Mouse (Mus musculus): ENCODE data around the gene Ankrd60. TPM values are rescaled to one million over a fixed set of nuclear protein-coding genes. Genes with fewer than 3 reads are reported as not detected.

Ankrd60 gene
- total RNA-seq, 2 experiments from 2014 or later = not detected

DNA sequence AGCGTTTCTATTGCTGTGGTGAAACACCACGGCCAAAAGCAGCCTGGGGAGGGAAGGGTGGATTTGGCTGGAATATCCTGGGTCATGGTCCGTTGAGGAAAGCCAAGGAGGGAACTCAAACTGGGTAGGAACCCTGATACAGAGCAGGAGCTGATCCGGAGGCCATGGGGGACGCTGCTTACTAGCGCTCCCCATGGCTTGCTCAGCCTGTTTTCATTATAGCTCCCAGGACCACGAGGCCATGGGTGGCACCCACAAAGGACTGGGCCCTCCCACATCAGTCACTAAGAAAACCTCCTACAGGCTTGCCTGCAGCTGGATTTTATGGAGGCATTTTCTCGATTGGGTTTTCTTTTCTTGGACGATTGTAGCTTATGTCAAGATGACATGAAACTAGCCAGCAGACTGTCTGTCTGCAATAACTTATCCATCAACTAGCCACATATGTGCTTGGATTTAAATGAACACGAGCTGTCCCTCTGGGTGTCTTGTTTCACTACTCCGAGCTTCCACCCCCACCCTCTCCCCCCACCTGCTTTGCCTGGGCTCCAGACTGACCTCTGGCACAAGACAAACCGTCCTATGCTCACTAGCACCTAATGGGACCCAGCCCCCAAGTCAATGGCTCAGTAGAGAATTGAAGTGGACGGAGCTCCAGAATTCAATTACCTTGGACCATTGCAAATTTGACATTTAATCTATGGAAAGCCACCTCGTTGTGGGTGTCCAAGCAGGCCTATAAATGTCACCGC is 45.3 kb downstream of the Ankrd60 start:
- intact Hi-C loops (cut with DNase I) = no loop called here
- no peak for DNase-seq

DNA sequence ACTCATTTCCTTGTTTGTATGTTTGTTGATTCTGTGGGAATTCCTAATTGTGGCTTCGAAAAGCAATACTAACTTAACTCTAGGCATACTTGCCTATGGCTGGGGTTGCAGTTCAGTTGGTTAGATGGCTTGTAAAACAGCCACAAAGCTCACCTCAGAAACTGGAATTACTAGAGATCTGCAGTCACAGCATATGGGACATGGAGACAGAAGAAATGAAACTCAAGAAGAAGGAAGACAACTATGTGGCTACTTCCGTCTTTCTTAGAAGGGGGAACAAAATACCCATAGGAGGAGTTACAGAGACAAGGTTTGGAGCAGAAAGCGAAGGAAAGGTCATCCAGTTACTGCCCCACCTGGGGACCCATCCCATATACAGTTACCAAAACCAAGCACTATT is 49.7 kb downstream of the Ankrd60 start:
- intact Hi-C loops (cut with DNase I) = no loop called here

GRCm38 (mm10) chr2:173522376-173522775 is 55.8 kb downstream of the Ankrd60 start, which contains the start of gene 1700021F07Rik:
TSS of gene 1700021F07Rik (plus strand) at chr2:173522586.
- intact Hi-C loops (cut with DNase I) = no loop called here
- no peak for DNase-seq

More for the DNA sequence above, 49.7 kb downstream of the Ankrd60 start:
- no peak for DNase-seq

Other genes starting within 250 kb of the Ankrd60 start
- not detected for gene 1700021F07Rik, start 55.8 kb downstream of the Ankrd60 start, total RNA-seq (2021)
- 10 to 100 TPM; 30.1 to 30.2 TPM for gene Rab22a, start 81.4 kb upstream of the Ankrd60 start, total RNA-seq (2021)
- not detected for gene 1700010B08Rik, start 141.1 kb upstream of the Ankrd60 start, total RNA-seq (2021)
- 100 to 1,000 TPM in 1 of 2 experiments, 10 to 100 TPM in 1; 94.2 to 109 TPM for gene Vapb, start 159.1 kb upstream of the Ankrd60 start, total RNA-seq (2021)

All from heart, postnatal 14 days (tissue).